24 mouse cellular contexts compared by ENCODE assay signal in genomic region chr3:105567472-105567871, GRCm38 (mm10).
A peak's percentile ranks its signal among the peaks of the same experiment; 100 is the strongest.
DNase-seq lines count a peak whose midpoint lies in the region; ATAC-seq lines count a peak whose summit lies in the region.
"Had no signal": no experiment of that assay in that cellular context is flagged by ENCODE, and none has a peak within 500 bp of the region (broad histone marks: within the 10 kb centered on the region; RNA-seq: fewer than 3 reads in every experiment).

No protein-coding gene starts in this region.

- no peak overlapping the region for H3K4me2 ChIP-seq in forebrain, embryonic 13.5 days
- H3K4me2 ChIP-seq in forebrain, embryonic 11.5 days (ENCODE audit: low read depth, low read length, severe bottlenecking) = no peak overlapping the region
- no peak overlapping the region for H3K4me2 ChIP-seq in hindbrain, embryonic 12.5 days (replicated peaks)
- no peak overlapping the region for H3K4me2 ChIP-seq in hindbrain, embryonic 14.5 days (replicated peaks)
- H3K4me2 ChIP-seq in hindbrain, embryonic 13.5 days = no peak overlapping the region
- no peak overlapping the region for H3K4me2 ChIP-seq in midbrain, embryonic 15.5 days
- H3K4me2 ChIP-seq: intestine, embryonic 15.5 days; limb, embryonic 12.5 days; liver, embryonic 12.5 days; lung, embryonic 14.5 days had no signal

- no peak for ATAC-seq in forebrain, embryonic 13.5 days
- no peak for ATAC-seq in forebrain, embryonic 11.5 days (replicated peaks; ENCODE audit: low FRiP score)
- no peak for ATAC-seq in hindbrain, embryonic 12.5 days (ENCODE audit: low FRiP score)
- no peak for ATAC-seq in hindbrain, embryonic 14.5 days (ENCODE audit: low FRiP score)
- ATAC-seq in hindbrain, embryonic 13.5 days (ENCODE audit: low FRiP score) = no peak
- no peak for ATAC-seq in midbrain, embryonic 15.5 days (replicated peaks)
- ATAC-seq: intestine, embryonic 15.5 days; liver, embryonic 12.5 days; Patski had no signal

- no peaks in the 10 kb centered on the region for H3K36me3 ChIP-seq in forebrain, embryonic 13.5 days (ENCODE audit: poor library complexity, severe bottlenecking)
- no peaks in the 10 kb centered on the region for H3K36me3 ChIP-seq in forebrain, embryonic 11.5 days (ENCODE audit: control insufficient read depth, insufficient read depth, low read length)
- no peaks in the 10 kb centered on the region for H3K36me3 ChIP-seq in hindbrain, embryonic 12.5 days
- H3K36me3 ChIP-seq in hindbrain, embryonic 14.5 days (replicated peaks; ENCODE audit: control insufficient read depth, insufficient read depth) = no peaks in the 10 kb centered on the region
- H3K36me3 ChIP-seq in hindbrain, embryonic 13.5 days = no peaks in the 10 kb centered on the region
- no peaks in the 10 kb centered on the region for H3K36me3 ChIP-seq in midbrain, embryonic 15.5 days (replicated peaks)
- H3K36me3 ChIP-seq: embryonic facial prominence, embryonic 10.5 days; intestine, embryonic 15.5 days; limb, embryonic 12.5 days; liver, embryonic 12.5 days had no signal

- WGBS in forebrain, embryonic 13.5 days = 76% methylated on average over 4 of the region's 4 CpGs
- 80% methylated on average over 4 of the region's 4 CpGs for WGBS in forebrain, embryonic 11.5 days
- 70% methylated on average over 4 of the region's 4 CpGs for WGBS in hindbrain, embryonic 12.5 days
- WGBS in hindbrain, embryonic 14.5 days = 68% methylated on average over 4 of the region's 4 CpGs
- WGBS in hindbrain, embryonic 13.5 days = 80% methylated on average over 4 of the region's 4 CpGs
- WGBS in midbrain, embryonic 15.5 days = 67% methylated on average over 4 of the region's 4 CpGs

- no peak overlapping the region for H3K4me3 ChIP-seq in forebrain, embryonic 13.5 days
- no peak overlapping the region for H3K4me3 ChIP-seq in forebrain, embryonic 11.5 days (ENCODE audit: low read depth, low read length)
- H3K4me3 ChIP-seq in hindbrain, embryonic 12.5 days = no peak overlapping the region
- H3K4me3 ChIP-seq in hindbrain, embryonic 14.5 days (replicated peaks; ENCODE audit: low read length) = no peak overlapping the region
- no peak overlapping the region for H3K4me3 ChIP-seq in hindbrain, embryonic 13.5 days
- no peak overlapping the region for H3K4me3 ChIP-seq in midbrain, embryonic 15.5 days
- H3K4me3 ChIP-seq: embryonic facial prominence, embryonic 10.5 days; intestine, embryonic 15.5 days; limb, embryonic 12.5 days; liver, embryonic 12.5 days had no signal

- no peaks in the 10 kb centered on the region for H3K9me3 ChIP-seq in forebrain, embryonic 13.5 days (replicated peaks)
- no peaks in the 10 kb centered on the region for H3K9me3 ChIP-seq in forebrain, embryonic 11.5 days (ENCODE audit: control insufficient read depth, low read length)
- H3K9me3 ChIP-seq in hindbrain, embryonic 12.5 days (replicated peaks) = no peaks in the 10 kb centered on the region
- H3K9me3 ChIP-seq in hindbrain, embryonic 14.5 days (ENCODE audit: control insufficient read depth, low read length) = no peaks in the 10 kb centered on the region
- no peaks in the 10 kb centered on the region for H3K9me3 ChIP-seq in hindbrain, embryonic 13.5 days
- no peaks in the 10 kb centered on the region for H3K9me3 ChIP-seq in midbrain, embryonic 15.5 days
- H3K9me3 ChIP-seq: embryonic facial prominence, embryonic 10.5 days; intestine, embryonic 15.5 days; limb, embryonic 12.5 days; liver, embryonic 12.5 days had no signal

- no peak overlapping the region for H3K9ac ChIP-seq in forebrain, embryonic 13.5 days
- H3K9ac ChIP-seq in forebrain, embryonic 11.5 days (ENCODE audit: low read length) = no peak overlapping the region
- H3K9ac ChIP-seq in hindbrain, embryonic 12.5 days = no peak overlapping the region
- no peak overlapping the region for H3K9ac ChIP-seq in hindbrain, embryonic 14.5 days
- no peak overlapping the region for H3K9ac ChIP-seq in hindbrain, embryonic 13.5 days
- no peak overlapping the region for H3K9ac ChIP-seq in midbrain, embryonic 15.5 days
- H3K9ac ChIP-seq: intestine, embryonic 15.5 days; limb, embryonic 12.5 days; liver, embryonic 12.5 days; lung, embryonic 14.5 days had no signal

- H3K4me1 ChIP-seq in forebrain, embryonic 13.5 days = peaks cover 62% of the 10 kb centered on the region
- H3K4me1 ChIP-seq in forebrain, embryonic 11.5 days (replicated peaks; ENCODE audit: control insufficient read depth, insufficient read depth, low read length) = peaks cover 11% of the 10 kb centered on the region
- H3K4me1 ChIP-seq in hindbrain, embryonic 12.5 days = peaks cover 47% of the 10 kb centered on the region
- peaks cover 49% of the 10 kb centered on the region for H3K4me1 ChIP-seq in hindbrain, embryonic 14.5 days (replicated peaks; ENCODE audit: control insufficient read depth, insufficient read depth, low read length)
- H3K4me1 ChIP-seq in hindbrain, embryonic 13.5 days (replicated peaks) = peaks cover 67% of the 10 kb centered on the region
- H3K4me1 ChIP-seq in midbrain, embryonic 15.5 days = peaks cover 54% of the 10 kb centered on the region
- H3K4me1 ChIP-seq: intestine, embryonic 15.5 days; limb, embryonic 12.5 days; liver, embryonic 12.5 days had no signal

- no peaks in the 10 kb centered on the region for H3K27me3 ChIP-seq in forebrain, embryonic 13.5 days
- H3K27me3 ChIP-seq in forebrain, embryonic 11.5 days (ENCODE audit: control insufficient read depth, insufficient read depth, low read length) = no peaks in the 10 kb centered on the region
- H3K27me3 ChIP-seq in hindbrain, embryonic 12.5 days = no peaks in the 10 kb centered on the region; the same call in 1 of the 2 replicates
- no peaks in the 10 kb centered on the region for H3K27me3 ChIP-seq in hindbrain, embryonic 14.5 days (ENCODE audit: control insufficient read depth, insufficient read depth, low read length)
- H3K27me3 ChIP-seq in hindbrain, embryonic 13.5 days = no peaks in the 10 kb centered on the region
- H3K27me3 ChIP-seq in midbrain, embryonic 15.5 days (replicated peaks) = no peaks in the 10 kb centered on the region
- H3K27me3 ChIP-seq: intestine, embryonic 15.5 days had no signal

- DNase-seq in forebrain, embryonic 11.5 days (ENCODE audit: low spot score) = no peak
- no peak for DNase-seq in hindbrain, embryonic 14.5 days (ENCODE audit: low spot score)
- DNase-seq in MN1 (ENCODE audit: low spot score) = no peak
- DNase-seq in thymus, postnatal 10 days (ENCODE audit: low spot score in 2 of 2) = no peak
- DNase-seq: adrenal gland, postnatal 14 days; cerebellum, adult 18-20 months; cerebellum, postnatal 36 days; gastrocnemius, postnatal 10 days; heart, adult 11 months; heart, postnatal 36 days; kidney, adult 9 months; kidney, postnatal 25 days; lung, embryonic 14.5 days; lung, postnatal 36 days; thymus, adult 18-20 months had no signal

- 0 out of 2 replicates have a peak overlapping the region, but pooled peaks have one; percentile 57 for H3K27ac ChIP-seq in forebrain, embryonic 13.5 days
- no peak overlapping the region for H3K27ac ChIP-seq in forebrain, embryonic 11.5 days (ENCODE audit: low read depth, low read length)
- peak overlapping the region; percentile 76; the same call in 1 of the 2 replicates for H3K27ac ChIP-seq in hindbrain, embryonic 12.5 days
- H3K27ac ChIP-seq in hindbrain, embryonic 14.5 days = no peak overlapping the region
- peak overlapping the region; percentile 74; the same call in 1 of the 2 replicates for H3K27ac ChIP-seq in hindbrain, embryonic 13.5 days
- peak overlapping the region; percentile 65 for H3K27ac ChIP-seq in midbrain, embryonic 15.5 days
- H3K27ac ChIP-seq: embryonic facial prominence, embryonic 10.5 days; intestine, embryonic 15.5 days; limb, embryonic 12.5 days; liver, embryonic 12.5 days had no signal

Comparison
In these comparisons a context has a peak if more than half of its experiments do, and no peak if none do; other contexts are left out.
1. H3K27ac ChIP-seq: peak in forebrain, embryonic 13.5 days (single experiment), hindbrain, embryonic 12.5 days (single experiment), hindbrain, embryonic 13.5 days (single experiment) and midbrain, embryonic 15.5 days (single experiment); none in forebrain, embryonic 11.5 days (single experiment) and hindbrain, embryonic 14.5 days (single experiment).